ENCODE assay signal across 8 mouse cellular contexts in genomic region chrX:71365510-71365909, GRCm38 (mm10). TPM values are rescaled to one million over a fixed set of nuclear protein-coding genes. Genes with fewer than 3 reads are reported as not detected.
DNase-seq lines count a peak whose midpoint lies in the region; ATAC-seq and TF ChIP-seq lines count a peak whose summit lies in the region.

No protein-coding gene starts in this region.

- TF ChIP-seq CTCF in lung, adult 2 months (IDR thresholded peaks at IDR 0.05; ENCODE audit: insufficient read depth, low read length) = no peak

- no peaks in the 10 kb centered on the region for H3K27me3 ChIP-seq in embryonic facial prominence, embryonic 12.5 days
- no peaks in the 10 kb centered on the region for H3K27me3 ChIP-seq in myocyte (ENCODE audit: control insufficient read depth, insufficient read depth, insufficient read length)

- H3ac ChIP-seq in myocyte (ENCODE audit: control insufficient read depth, insufficient read length) = no peak overlapping the region

- peak overlapping the region; percentile 64 for H3K4me2 ChIP-seq in embryonic facial prominence, embryonic 12.5 days (replicated peaks)
- peak overlapping the region; percentile 64 for H3K4me2 ChIP-seq in myocyte (ENCODE audit: low read depth)

- TF ChIP-seq POLR2A in lung, adult 2 months (IDR thresholded peaks at IDR 0.05; ENCODE audit: borderline replicate concordance, extremely low read depth, low read depth, low read length) = no peak
- TF ChIP-seq POLR2A in myocyte (IDR thresholded peaks at IDR 0.05; ENCODE audit: insufficient read length, low read depth) = no peak

- H3K4me1 ChIP-seq in lung, adult 2 months (ENCODE audit: control insufficient read depth, insufficient read depth, low read length) = no peaks in the 10 kb centered on the region
- no peaks in the 10 kb centered on the region for H3K4me1 ChIP-seq in embryonic facial prominence, embryonic 12.5 days

- H3K79me2 ChIP-seq in myocyte (ENCODE audit: control insufficient read depth, insufficient read depth) = no peaks in the 10 kb centered on the region

- no peaks in the 10 kb centered on the region for H3K9me3 ChIP-seq in embryonic facial prominence, embryonic 12.5 days

- no peak for ATAC-seq in embryonic facial prominence, embryonic 12.5 days (ENCODE audit: insufficient number of reproducible peaks, insufficient read depth, low FRiP score, low TSS enrichment)

- 55% methylated on average over 3 of the region's 3 CpGs for WGBS in lung, adult 2 months
- WGBS in embryonic facial prominence, embryonic 12.5 days = 64% methylated on average over 3 of the region's 3 CpGs

- no peak overlapping the region for H3K27ac ChIP-seq in embryonic facial prominence, embryonic 12.5 days

- DNase-seq in lung, adult 2 months = no peak
- DNase-seq in lung, postnatal 14 days = no peak
- DNase-seq in induced T-regulatory cell, adult 2 months (ENCODE audit: low read depth) = peak; percentile 44
- DNase-seq in urinary bladder, adult 18-20 months (ENCODE audit: low spot score in 2 of 2) = no peak
- no peak for DNase-seq in cerebellum, postnatal 36 days
- no peak for DNase-seq in thymus, postnatal 0 days (ENCODE audit: low spot score)

- no peaks in the 10 kb centered on the region for H3K36me3 ChIP-seq in embryonic facial prominence, embryonic 12.5 days
- no peaks in the 10 kb centered on the region for H3K36me3 ChIP-seq in myocyte (ENCODE audit: control insufficient read depth, insufficient read depth)

- no peak overlapping the region; the same call in 1 of the 2 replicates for H3K9ac ChIP-seq in embryonic facial prominence, embryonic 12.5 days

- peak overlapping the region; percentile 44 for H3K4me3 ChIP-seq in lung, adult 2 months (replicated peaks; ENCODE audit: extremely low read depth, low read depth, low read length)
- H3K4me3 ChIP-seq in embryonic facial prominence, embryonic 12.5 days = peak overlapping the region; percentile 56
- peak overlapping the region; percentile 24 for H3K4me3 ChIP-seq in myocyte

TF ChIP-seq in myocyte, 11 proteins besides CTCF, POLR2A, EP300 and RAD21:
- TF ChIP-seq POLR2AphosphoS2 (IDR thresholded peaks at IDR 0.05; ENCODE audit: insufficient read length, low read depth) (no peak), TCF12 (IDR thresholded peaks at IDR 0.05; ENCODE audit: insufficient read depth, poor library complexity, severe bottlenecking) (no peak), E2F4 (IDR thresholded peaks at IDR 0.05; ENCODE audit: insufficient read depth) (no peak), CEBPB (IDR thresholded peaks at IDR 0.05; ENCODE audit: insufficient read depth, poor library complexity, severe bottlenecking) (no peak), SRF (IDR thresholded peaks at IDR 0.05; ENCODE audit: control insufficient read depth, insufficient read length, low read depth) (no peak), USF1 (IDR thresholded peaks at IDR 0.05; ENCODE audit: low read depth) (no peak), MAX (IDR thresholded peaks at IDR 0.05; ENCODE audit: low read depth) (no peak), MYOG (IDR thresholded peaks at IDR 0.05; ENCODE audit: control insufficient read depth in 1 of 3, insufficient read depth in 1 of 3, insufficient read length in 2 of 3, low read depth in 2 of 3) (no peak), MYOD1 (IDR thresholded peaks at IDR 0.05; ENCODE audit: control insufficient read depth in 1 of 3, insufficient read length in 2 of 3, low read depth in 2 of 3) (no peak), REST (IDR thresholded peaks at IDR 0.05; ENCODE audit: insufficient read depth, insufficient read length) (no peak), TCF3 (IDR thresholded peaks at IDR 0.05; ENCODE audit: insufficient read length, low read depth) (no peak)

RNA-seq across cellular contexts. Expression of gene Mtmr1, which starts 0.9 kb away (rescaled TPM):
- 6.3 and 10.1 TPM in 2 replicates for polyA plus RNA-seq in lung, adult 2 months (2012; rRNA removed)
- polyA plus RNA-seq in embryonic facial prominence, embryonic 12.5 days (2016; fragmentation: Nextera tagmentation; extraction: Ambion mirVana) = 10.9 and 11.7 TPM in 2 replicates
- polyA plus RNA-seq in myocyte (2012; fragmentation: generic; extraction: Trizol) = 7.7 TPM
- 18.6 and 22.2 TPM in 2 replicates for polyA plus RNA-seq in thymus, postnatal 0 days (2015; fragmentation: Nextera tagmentation; extraction: Ambion mirVana)
